Mouse (Mus musculus) erythroblast, embryonic 14.5 days (primary cell): ENCODE measurements around the gene Srsf3. TPM values are rescaled to one million over a fixed set of nuclear protein-coding genes. Genes with fewer than 3 reads are reported as not detected.
"Not testable (repeated sequence)": the region's sequence is repeated elsewhere in the genome, so short reads cannot be mapped to it uniquely, and the experiment has no call there.

Source experiments
- H3K27me3 ChIP-seq: 2 replicates; pipeline ENCODE4 v1.6.1; 2012; ENCODE audit warnings: inconsistent platforms; ENCODE audit not compliant: control insufficient read depth
- H3K36me3 ChIP-seq: 2 replicates; pipeline ENCODE4 v1.6.1; 2012; ENCODE audit warnings: mild to moderate bottlenecking, inconsistent platforms; ENCODE audit not compliant: control insufficient read depth
- H3K4me1 ChIP-seq: 2 replicates; pipeline ENCODE4 v1.6.1; 2012; ENCODE audit warnings: inconsistent platforms; ENCODE audit not compliant: control insufficient read depth
- H3K4me3 ChIP-seq: replicated peaks from 2 replicates; pipeline ENCODE3; 2012; ENCODE audit warnings: moderate library complexity, mild to moderate bottlenecking, inconsistent platforms
- H3K9me3 ChIP-seq: 2 replicates; pipeline ENCODE4 v1.6.1; 2012; ENCODE audit warnings: low read length, inconsistent platforms, mixed read lengths; ENCODE audit not compliant: control insufficient read depth
- GATA1 ChIP-seq: IDR thresholded peaks from 2 replicates; pipeline ENCODE4 v1.6.1; 2012; ENCODE audit warnings: low read length, inconsistent platforms, mixed read lengths
- TAL1 ChIP-seq: IDR thresholded peaks from 3 replicates; pipeline ENCODE4 v1.6.1; 2012; ENCODE audit warnings: low read length, inconsistent platforms, mixed read lengths
- polyA plus RNA-seq: library from polyadenylated mRNA; stranded (reverse); fragments of >175 nt; gene quantifications from 2 replicates; pipeline ENCODE4 v1.2.3, GENCODE M21; 2012

Srsf3 gene
- polyA plus RNA-seq = 3.2 and 16.8 TPM in 2 replicates

GRCm38 (mm10) chr17:29032274-29033069 is at the start of gene Srsf3:
Srsf3 (plus strand) TSS chr17:29032628.
- H3K27me3 ChIP-seq = no peaks in the 10 kb centered on the region
- H3K36me3 ChIP-seq = peaks cover 44% of the 10 kb centered on the region
- H3K4me1 ChIP-seq = peaks cover 36% of the 10 kb centered on the region
- no peak for TF ChIP-seq TAL1
- no peak for TF ChIP-seq GATA1
- peak within 1 kb of the TSS; percentile 92 for H3K4me3 ChIP-seq
- no peaks in the 10 kb centered on the region for H3K9me3 ChIP-seq

GRCm38 (mm10) chr17:28984724-28985420 is 47.6 kb upstream of the Srsf3 start:
- TF ChIP-seq GATA1 = no peak
- TF ChIP-seq TAL1 = no peak
- Histone ChIP-seq H3K27me3 (no peaks in the 10 kb centered on the region), H3K36me3 (peaks cover 86% of the 10 kb centered on the region), H3K9me3 (no peaks in the 10 kb centered on the region), H3K4me3 (no peak overlapping the region), H3K4me1 (no peaks in the 10 kb centered on the region)

GRCm38 (mm10) chr17:28986833-28987232 is 45.6 kb upstream of the Srsf3 start:
- Histone ChIP-seq H3K4me3 (no peak overlapping the region), H3K4me1 (no peaks in the 10 kb centered on the region; the same call in 1 of the 2 replicates), H3K27me3 (no peaks in the 10 kb centered on the region), H3K9me3 (no peaks in the 10 kb centered on the region), H3K36me3 (peaks cover 92% of the 10 kb centered on the region)
- TF ChIP-seq TAL1 (no peak), GATA1 (no peak)

GRCm38 (mm10) chr17:28987713-28988112 is 44.7 kb upstream of the Srsf3 start:
- no peaks in the 10 kb centered on the region; the same call in 1 of the 2 replicates for H3K4me1 ChIP-seq
- TF ChIP-seq TAL1 (no peak), GATA1 (no peak)
- H3K36me3 ChIP-seq = peaks cover 87% of the 10 kb centered on the region
- no peaks in the 10 kb centered on the region for H3K27me3 ChIP-seq
- no peaks in the 10 kb centered on the region for H3K9me3 ChIP-seq
- no peak overlapping the region for H3K4me3 ChIP-seq

- H3K4me3 ChIP-seq = no peak overlapping the region
- no peaks in the 10 kb centered on the region for H3K9me3 ChIP-seq
- no peak for TF ChIP-seq TAL1
- H3K36me3 ChIP-seq = peaks cover 84% of the 10 kb centered on the region
- H3K4me1 ChIP-seq = no peaks in the 10 kb centered on the region; the same call in 1 of the 2 replicates
- no peaks in the 10 kb centered on the region for H3K27me3 ChIP-seq
Observed at GRCm38 (mm10) chr17:28988291-28988690, 44.1 kb upstream of the Srsf3 start.

- no peaks in the 10 kb centered on the region for H3K9me3 ChIP-seq
- TF ChIP-seq GATA1 (no peak), TAL1 (no peak)
- H3K4me3 ChIP-seq = no peak overlapping the region
- no peaks in the 10 kb centered on the region for H3K27me3 ChIP-seq
- no peaks in the 10 kb centered on the region; the same call in 1 of the 2 replicates for H3K4me1 ChIP-seq
- peaks cover 78% of the 10 kb centered on the region for H3K36me3 ChIP-seq
Observed at GRCm38 (mm10) chr17:28988996-28989395, 43.4 kb upstream of the Srsf3 start.

- TF ChIP-seq GATA1 = no peak
- TF ChIP-seq TAL1 = no peak
- Histone ChIP-seq H3K36me3 (peaks cover 76% of the 10 kb centered on the region), H3K9me3 (no peaks in the 10 kb centered on the region), H3K4me3 (no peak overlapping the region), H3K4me1 (no peaks in the 10 kb centered on the region; the same call in 1 of the 2 replicates), H3K27me3 (no peaks in the 10 kb centered on the region)
Observed at GRCm38 (mm10) chr17:28990060-28990459, 42.4 kb upstream of the Srsf3 start.

GRCm38 (mm10) chr17:28991286-28991685 is 41.1 kb upstream of the Srsf3 start:
- no peak overlapping the region for H3K4me3 ChIP-seq
- H3K27me3 ChIP-seq = no peaks in the 10 kb centered on the region
- no peaks in the 10 kb centered on the region; the same call in 1 of the 2 replicates for H3K4me1 ChIP-seq
- H3K36me3 ChIP-seq = peaks cover 75% of the 10 kb centered on the region
- TF ChIP-seq TAL1 = no peak
- no peaks in the 10 kb centered on the region for H3K9me3 ChIP-seq

- H3K36me3 ChIP-seq = peaks cover 74% of the 10 kb centered on the region
Observed at GRCm38 (mm10) chr17:28992105-28992504, 40.3 kb upstream of the Srsf3 start.

GRCm38 (mm10) chr17:28993004-28993403 is 39.4 kb upstream of the Srsf3 start:
- H3K36me3 ChIP-seq = peaks cover 74% of the 10 kb centered on the region
- not testable (repeated sequence) for H3K27me3 ChIP-seq, H3K9me3 ChIP-seq, H3K4me3 ChIP-seq, H3K4me1 ChIP-seq

More at GRCm38 (mm10) chr17:28992105-28992504, 40.3 kb upstream of the Srsf3 start:
- no peak overlapping the region for H3K4me3 ChIP-seq
- H3K9me3 ChIP-seq = no peaks in the 10 kb centered on the region
- no peaks in the 10 kb centered on the region; the same call in 1 of the 2 replicates for H3K4me1 ChIP-seq
- no peaks in the 10 kb centered on the region for H3K27me3 ChIP-seq
- TF ChIP-seq GATA1 (no peak), TAL1 (no peak)
